Mouse (Mus musculus) left cerebral cortex, postnatal 36 days (tissue): ENCODE measurements around the gene Ddx19a. TPM values are rescaled to one million over a fixed set of nuclear protein-coding genes. Genes with fewer than 3 reads are reported as not detected.
"Not testable (repeated sequence)": the region's sequence is repeated elsewhere in the genome, so short reads cannot be mapped to it uniquely, and the experiment has no call there.

Source experiments
- DNase-seq, 2 experiments: peaks; one replicate each; pipeline ENCODE4 v3.0.0; 2021 to 2022; ENCODE audit warnings: low spot score in 2 of 2, mixed read lengths in 1 of 2
- intact Hi-C: fragments of 180-260 bp; cut with DNase I; formaldehyde crosslinking; loops from one replicate; pipeline ENCODE4 v1.15.1; 2025
- total RNA-seq, 2 experiments: library from RNA; stranded (reverse); gene quantifications; 2 replicates each; pipeline ENCODE4 v1.2.3; 2021

Gene Ddx19a
- 10 to 100 TPM; 26.6 to 30.7 TPM for total RNA-seq

DNA sequence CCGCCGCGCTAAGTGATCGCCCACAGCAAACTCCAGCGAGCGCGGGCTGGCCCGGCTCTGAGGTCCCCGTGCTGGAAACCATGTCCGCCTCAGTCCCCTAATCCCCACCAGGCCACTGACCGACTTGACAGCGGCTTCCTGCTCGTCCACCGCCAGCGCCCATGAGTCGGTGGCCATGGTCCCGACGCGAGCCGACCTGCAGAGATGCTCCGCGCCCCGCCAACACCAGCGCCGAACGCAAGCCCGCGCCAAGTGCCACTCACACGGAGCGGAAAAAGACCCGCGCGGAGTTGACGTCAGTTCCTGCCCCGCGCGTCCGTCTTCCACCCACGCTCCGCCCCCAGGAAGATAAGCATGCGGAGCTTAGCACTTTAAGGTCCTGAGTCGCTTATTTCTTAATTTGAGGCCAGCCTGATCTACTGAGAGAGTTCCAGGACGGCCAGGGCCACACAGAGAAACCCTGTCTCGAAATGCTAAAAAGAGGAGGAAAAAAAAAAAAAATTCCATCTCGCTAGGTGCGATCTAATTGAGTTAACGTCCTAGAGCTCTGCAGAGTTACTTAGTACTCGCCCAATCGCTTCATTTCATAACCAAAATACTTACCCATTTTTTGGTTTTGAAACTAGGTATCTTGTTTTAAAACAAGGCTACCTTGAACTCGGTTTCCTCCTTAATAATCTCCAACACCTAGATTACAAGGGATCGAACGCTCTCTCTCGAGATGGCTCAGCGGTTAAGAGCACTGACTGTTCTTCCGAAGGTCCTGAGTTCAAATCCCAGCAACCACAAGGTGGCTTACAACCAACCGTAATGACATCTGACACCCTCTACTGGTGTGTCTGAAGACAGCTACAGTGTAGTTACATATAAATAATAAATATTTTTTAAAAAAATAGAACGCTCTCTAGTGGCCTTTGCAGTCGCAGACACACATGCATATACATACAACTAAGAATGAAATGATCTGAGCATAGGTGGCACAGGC, at the start of gene Ddx19a:
Ddx19a (minus strand) TSS at position 254 of the 985 bp plus-strand sequence.
- intact Hi-C loops: no loop called here
- DNase-seq: peak; percentile 91 to 92

DNA sequence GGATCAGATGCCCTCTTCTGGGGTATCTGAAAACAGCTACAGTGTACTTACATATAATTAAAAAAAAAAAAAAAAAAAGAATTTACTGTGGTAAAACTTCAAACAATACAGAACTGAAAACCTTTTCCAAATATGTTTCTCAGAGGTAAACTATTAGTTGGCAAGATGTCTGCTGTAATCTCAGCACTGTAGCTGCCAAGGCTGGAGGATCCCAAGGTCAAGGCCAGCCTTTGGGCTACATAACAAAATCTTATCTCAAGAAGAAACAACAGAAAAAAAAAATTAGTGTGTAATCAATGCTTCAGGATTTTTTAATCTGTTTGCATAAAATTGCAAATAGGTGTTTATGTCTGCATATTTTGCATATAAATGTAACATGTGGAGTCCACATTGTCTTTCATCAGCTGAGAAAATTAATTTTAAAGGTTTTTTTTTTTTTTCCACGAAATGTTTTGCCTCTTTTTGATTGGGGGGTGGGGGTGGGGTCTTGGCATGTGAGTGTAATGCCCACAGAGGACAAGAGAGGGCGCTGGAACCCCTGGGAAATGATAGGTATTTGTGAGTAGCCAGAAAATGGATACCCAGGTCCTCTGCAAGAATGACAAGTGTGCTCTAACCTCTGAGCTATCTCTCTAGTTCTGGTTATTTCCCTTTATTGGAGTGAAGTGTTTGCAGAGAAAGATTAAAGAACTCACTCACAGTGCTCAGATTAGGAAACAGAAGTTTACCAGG, 46.6 kb upstream of the Ddx19a start:
- no peak for DNase-seq
- intact Hi-C loops: no loop called here

- intact Hi-C loops: no loop called here
- no peak for DNase-seq
Measured at GRCm38 (mm10) chr8:111042546-111042945, 44.9 kb upstream of the Ddx19a start.

DNA sequence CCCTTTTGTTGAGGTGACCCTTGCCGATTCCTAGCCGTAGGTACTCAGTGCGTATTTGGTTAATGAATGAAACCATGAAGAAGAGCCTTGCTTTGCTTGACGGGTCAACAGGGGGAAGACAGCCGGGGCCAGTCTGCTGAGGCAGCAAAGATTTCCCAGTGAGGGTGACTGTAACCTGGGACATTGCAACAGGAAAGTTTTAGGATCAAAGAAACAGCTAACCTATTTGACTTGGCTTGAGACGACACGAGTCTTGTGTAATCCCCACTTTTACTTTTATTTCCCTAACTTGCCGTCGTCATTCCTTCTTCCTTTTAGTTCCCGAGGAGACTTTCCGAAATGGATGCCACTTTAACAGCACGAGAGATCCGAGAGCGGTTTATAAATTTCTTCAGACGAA, 39.0 kb upstream of the Ddx19a start:
- intact Hi-C loops: no loop called here
- no peak for DNase-seq

- no peak for DNase-seq
- intact Hi-C loops: no loop called here
Measured at GRCm38 (mm10) chr8:111034276-111034675, 36.7 kb upstream of the Ddx19a start.

DNA sequence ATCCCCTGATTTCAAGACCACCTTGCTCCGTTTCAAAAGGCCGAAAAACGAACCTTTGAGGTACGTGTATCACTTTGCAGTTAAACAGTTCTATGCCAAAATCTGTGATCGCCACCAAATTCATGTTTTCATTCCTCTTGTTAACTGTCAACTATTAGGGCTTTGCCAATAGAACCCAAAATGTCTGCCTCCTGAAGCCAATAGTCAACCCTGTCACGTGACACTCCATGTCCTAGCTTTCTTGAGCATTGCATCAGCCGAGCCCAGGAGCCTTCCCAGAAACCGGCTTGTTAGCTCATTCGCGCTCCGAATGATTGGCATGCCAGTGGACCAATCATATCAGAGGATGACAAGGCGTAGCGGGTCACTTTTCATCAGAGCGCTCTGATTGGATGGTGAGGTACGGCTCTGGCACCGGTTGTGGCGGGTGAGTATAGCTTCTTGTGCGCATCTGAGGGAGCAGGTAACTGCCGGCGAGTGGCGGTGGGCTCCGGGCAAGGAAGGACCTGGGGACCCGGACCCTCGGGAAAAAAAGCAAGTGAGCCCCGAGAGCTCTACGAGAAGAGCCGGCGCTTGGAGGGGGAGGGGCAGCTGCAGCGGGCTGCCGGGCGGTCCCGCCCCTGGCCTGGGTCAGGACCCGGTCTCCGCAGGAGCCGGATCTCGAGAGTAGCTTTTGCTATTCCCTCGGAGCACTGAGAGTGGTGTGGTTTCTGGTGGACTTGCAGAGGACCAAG, 36.0 kb upstream of the Ddx19a start:
- intact Hi-C loops: no loop called here
- DNase-seq: peak; percentile 97 to 99

DNA sequence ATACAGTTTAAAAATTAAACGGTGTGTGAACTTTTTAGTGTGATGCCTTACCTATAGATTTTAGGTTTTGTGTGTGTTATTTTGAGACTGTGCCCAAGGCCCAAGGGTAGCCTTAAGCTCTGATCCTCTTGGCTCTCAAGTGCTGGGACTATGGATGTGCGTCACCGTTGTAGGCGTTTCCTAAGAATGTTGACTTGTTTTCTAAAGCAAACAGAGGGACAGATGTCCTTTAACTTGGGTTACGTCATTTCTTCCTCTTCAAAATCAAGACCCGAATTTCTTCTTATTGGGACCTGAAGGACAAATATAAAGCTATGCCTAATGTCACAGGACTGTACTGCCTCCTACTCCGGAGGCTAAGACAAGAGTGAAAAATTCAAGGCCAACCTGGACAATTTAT, 35.3 kb upstream of the Ddx19a start, which contains the start of gene Aars:
Aars (plus strand) TSS at position 229 of the 400 bp plus-strand sequence.
- intact Hi-C loops: no loop called here

DNA sequence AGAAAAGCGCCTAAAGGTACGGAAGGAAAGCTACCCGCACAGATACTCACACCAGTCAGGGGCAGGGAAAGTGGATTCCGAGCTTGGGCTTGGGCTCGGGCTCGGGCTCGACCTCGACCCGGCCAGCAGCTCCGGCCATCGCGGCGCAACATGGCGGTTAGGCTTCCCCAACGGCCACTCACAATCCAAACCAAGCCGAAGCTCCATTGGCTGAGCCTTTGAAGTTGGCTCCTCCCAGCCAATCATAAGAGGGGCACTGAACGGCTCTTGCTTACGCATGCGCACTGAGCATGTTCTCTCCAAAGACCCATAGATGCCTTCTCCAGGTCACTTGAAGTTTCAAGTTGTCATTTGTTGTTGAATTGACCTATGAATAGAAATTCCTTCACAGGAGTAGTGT, 34.0 kb upstream of the Ddx19a start, which contains the start of gene Ddx19b:
Ddx19b (minus strand) TSS at position 180 of the 400 bp plus-strand sequence.
- no peak for DNase-seq
- intact Hi-C loops: no loop called here

More for the DNA sequence above, 35.3 kb upstream of the Ddx19a start, which contains the start of gene Aars:
- DNase-seq: no peak

DNA sequence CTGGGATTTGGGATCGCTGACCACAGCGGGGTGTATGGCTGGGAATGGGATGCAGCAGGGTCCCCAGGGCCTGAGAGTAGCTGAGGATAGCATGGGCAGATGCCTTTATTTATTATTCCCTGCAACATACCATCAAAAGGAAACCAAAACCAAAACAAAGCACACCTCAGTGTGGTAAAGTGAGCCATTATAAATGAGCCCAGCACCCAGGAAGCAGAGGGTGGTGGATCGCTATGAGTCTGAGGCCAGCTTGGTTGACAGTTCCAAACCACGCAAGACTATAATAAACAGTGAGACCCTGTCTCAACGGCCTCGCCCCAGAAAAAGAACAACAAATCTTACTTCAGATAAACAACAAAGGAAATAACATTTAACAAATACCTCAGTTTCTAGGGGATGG, 32.4 kb upstream of the Ddx19a start:
- intact Hi-C loops: no loop called here

GRCm38 (mm10) chr8:111029589-111029988, 32.0 kb upstream of the Ddx19a start:
- no peak for DNase-seq
- intact Hi-C loops: no loop called here

More for the DNA sequence above, 32.4 kb upstream of the Ddx19a start:
- DNase-seq: no peak

- intact Hi-C loops: no loop called here
Measured at GRCm38 (mm10) chr8:111027391-111027937, 29.9 kb upstream of the Ddx19a start.

DNA sequence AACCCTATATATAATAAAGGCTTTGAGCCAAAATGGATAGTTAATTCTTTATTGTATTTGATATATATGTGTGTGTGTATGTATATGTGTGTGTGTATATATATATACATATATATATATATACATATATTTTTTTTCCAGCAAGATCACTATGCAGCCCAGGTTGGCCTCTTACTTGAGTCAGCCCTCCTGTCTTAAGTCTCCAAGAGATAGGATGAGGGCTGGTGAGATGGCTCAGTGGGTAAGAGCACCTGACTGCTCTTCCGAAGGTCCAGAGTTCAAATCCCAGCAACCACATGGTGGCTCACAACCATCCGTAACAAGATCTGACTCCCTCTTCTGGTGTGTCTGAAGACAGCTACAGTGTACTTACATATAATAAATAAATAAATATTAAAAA, 29.0 kb upstream of the Ddx19a start:
- DNase-seq, intact Hi-C loops: not testable (repeated sequence)

More at GRCm38 (mm10) chr8:111027391-111027937, 29.9 kb upstream of the Ddx19a start:
- peak; percentile 92 to 93 for DNase-seq

GRCm38 (mm10) chr8:111010230-111010991, 12.8 kb upstream of the Ddx19a start:
- DNase-seq: not testable (repeated sequence)

GRCm38 (mm10) chr8:110996641-110997430, 764 bp downstream of the Ddx19a start:
- no peak for DNase-seq
- intact Hi-C loops: no loop called here

More at GRCm38 (mm10) chr8:111010230-111010991, 12.8 kb upstream of the Ddx19a start:
- intact Hi-C loops: not testable (repeated sequence)

GRCm38 (mm10) chr8:110990017-110990416, 7.6 kb downstream of the Ddx19a start:
- DNase-seq: no peak

GRCm38 (mm10) chr8:110987805-110988744, 9.5 kb downstream of the Ddx19a start:
- no peak for DNase-seq
- intact Hi-C loops: loop anchor here (10.0 kb wide), 1 partner anchor 133 kb away; no protein-coding TSS in a partner anchor

More at GRCm38 (mm10) chr8:110990017-110990416, 7.6 kb downstream of the Ddx19a start:
- intact Hi-C loops: no loop called here
